Mouse (Mus musculus): ENCODE data around the gene Eif2d. TPM values are rescaled to one million over a fixed set of nuclear protein-coding genes. Genes with fewer than 3 reads are reported as not detected.

Eif2d gene
- polyA plus RNA-seq (2014; fragmentation: Illumina TruSeq; extraction: RNeasy Lipid Tissue Mini Kit (QIAGEN cat#74804); ENCODE audit: low replicate concordance): 15.0 TPM

GRCm38 (mm10) chr1:131153018-131153629 is at the start of gene Eif2d:
TSS of gene Eif2d (plus strand) at chr1:131153181.

GRCm38 (mm10) chr1:131138191-131139016 is 14.6 kb upstream of the Eif2d start, which contains the start of gene Dyrk3:
TSS of gene Dyrk3 (minus strand) at chr1:131138340.

Other genes with a start within 250 kb of the Eif2d start
- gene Il20, start 241.7 kb upstream of the Eif2d start, polyA plus RNA-seq (2014; fragmentation: Illumina TruSeq; extraction: RNeasy Lipid Tissue Mini Kit (QIAGEN cat#74804); ENCODE audit: low replicate concordance): not detected
- not detected for gene Il19, start 213.1 kb upstream of the Eif2d start, polyA plus RNA-seq (2014; fragmentation: Illumina TruSeq; extraction: RNeasy Lipid Tissue Mini Kit (QIAGEN cat#74804); ENCODE audit: low replicate concordance)
- 0.45 TPM for gene Il10, start 133.3 kb upstream of the Eif2d start, polyA plus RNA-seq (2014; fragmentation: Illumina TruSeq; extraction: RNeasy Lipid Tissue Mini Kit (QIAGEN cat#74804); ENCODE audit: low replicate concordance)
- 20.0 TPM for gene Mapkapk2, start 55.4 kb upstream of the Eif2d start, polyA plus RNA-seq (2014; fragmentation: Illumina TruSeq; extraction: RNeasy Lipid Tissue Mini Kit (QIAGEN cat#74804); ENCODE audit: low replicate concordance)
- gene Dyrk3, start 14.8 kb upstream of the Eif2d start, polyA plus RNA-seq (2014; fragmentation: Illumina TruSeq; extraction: RNeasy Lipid Tissue Mini Kit (QIAGEN cat#74804); ENCODE audit: low replicate concordance): 0.26 TPM
- gene Rassf5, start 92.1 kb downstream of the Eif2d start, polyA plus RNA-seq (2014; fragmentation: Illumina TruSeq; extraction: RNeasy Lipid Tissue Mini Kit (QIAGEN cat#74804); ENCODE audit: low replicate concordance): 5.5 TPM
- 22.3 TPM for gene Ikbke, start 126.4 kb downstream of the Eif2d start, polyA plus RNA-seq (2014; fragmentation: Illumina TruSeq; extraction: RNeasy Lipid Tissue Mini Kit (QIAGEN cat#74804); ENCODE audit: low replicate concordance)